In the genomic region with DNA sequence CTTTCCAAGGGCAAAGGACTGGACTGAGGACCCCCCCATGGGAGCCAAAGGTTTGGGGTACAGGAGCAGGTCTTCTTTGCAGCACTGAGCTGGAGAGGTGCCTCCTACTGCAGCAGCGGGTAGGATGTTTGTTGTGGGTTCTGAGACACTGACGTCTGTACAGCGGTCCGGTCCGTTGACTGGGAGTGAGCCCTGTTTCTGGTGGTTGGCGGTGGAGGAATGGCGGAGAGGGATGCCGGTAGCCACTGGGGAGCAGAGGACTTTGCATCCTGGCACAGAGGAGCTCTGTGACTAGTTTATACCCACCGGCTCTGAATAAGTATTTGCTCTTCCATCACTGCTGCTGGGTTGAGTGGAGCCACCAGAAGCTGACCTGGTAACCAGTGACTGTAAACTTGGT, we compare ENCODE assay signal across 18 mouse cellular contexts.
DNase-seq lines count a peak whose midpoint lies in the region; ATAC-seq and TF ChIP-seq lines count a peak whose summit lies in the region.
"Had no signal": no experiment of that assay in that cellular context is flagged by ENCODE, and none has a peak within 500 bp of the region (broad histone marks: within the 10 kb centered on the region; RNA-seq: fewer than 3 reads in every experiment).

No protein-coding gene starts in this region.

- ATAC-seq in lung, postnatal 0 days: no peak
- ATAC-seq in intestine, embryonic 16.5 days: no peak
- ATAC-seq: Patski had no signal

- no peak overlapping the region for H3K4me2 ChIP-seq in lung, postnatal 0 days (replicated peaks; ENCODE audit: low read depth, low read length)
- 0 out of 2 replicates have a peak overlapping the region, but pooled peaks have one; percentile 39 for H3K4me2 ChIP-seq in intestine, embryonic 16.5 days (ENCODE audit: low read depth, low read length)
- H3K4me2 ChIP-seq: embryonic facial prominence, embryonic 15.5 days; forebrain, embryonic 12.5 days; hindbrain, embryonic 13.5 days had no signal

- H3K9me3 ChIP-seq in lung, postnatal 0 days (ENCODE audit: low read length): no peaks in the 10 kb centered on the region
- H3K9me3 ChIP-seq in intestine, embryonic 16.5 days (ENCODE audit: control insufficient read depth, low read length): no peaks in the 10 kb centered on the region
- H3K9me3 ChIP-seq: embryonic facial prominence, embryonic 15.5 days; forebrain, embryonic 12.5 days; hindbrain, embryonic 13.5 days had no signal

- no peaks in the 10 kb centered on the region for H3K36me3 ChIP-seq in lung, postnatal 0 days (ENCODE audit: insufficient read depth, low read length)
- no peaks in the 10 kb centered on the region for H3K36me3 ChIP-seq in intestine, embryonic 16.5 days (ENCODE audit: control insufficient read depth, insufficient read depth, low read length)
- H3K36me3 ChIP-seq: embryonic facial prominence, embryonic 15.5 days had no signal

- no peak overlapping the region for H3K4me3 ChIP-seq in lung, postnatal 0 days (ENCODE audit: low read depth, low read length)
- no peak overlapping the region for H3K4me3 ChIP-seq in intestine, embryonic 16.5 days (ENCODE audit: low read length)
- H3K4me3 ChIP-seq: embryonic facial prominence, embryonic 15.5 days; forebrain, embryonic 12.5 days; gastrocnemius, adult 2 months; hindbrain, embryonic 13.5 days had no signal

- H3K27ac ChIP-seq in lung, postnatal 0 days (ENCODE audit: low read length): peak overlapping the region; percentile 14; the same call in 1 of the 2 replicates
- H3K27ac ChIP-seq in intestine, embryonic 16.5 days (ENCODE audit: low read length): peak overlapping the region; percentile 66
- H3K27ac ChIP-seq: forebrain, embryonic 12.5 days; gastrocnemius, adult 2 months; hindbrain, embryonic 13.5 days had no signal

- H3K27me3 ChIP-seq in lung, postnatal 0 days (replicated peaks; ENCODE audit: insufficient read depth, low read length): no peaks in the 10 kb centered on the region
- no peaks in the 10 kb centered on the region for H3K27me3 ChIP-seq in intestine, embryonic 16.5 days (replicated peaks; ENCODE audit: control insufficient read depth, insufficient read depth, low read length)
- H3K27me3 ChIP-seq: CH12.LX; embryonic facial prominence, embryonic 15.5 days; hindbrain, embryonic 13.5 days; Patski had no signal

- WGBS in lung, postnatal 0 days: 76% methylated on average over 9 of the region's 9 CpGs
- WGBS in intestine, embryonic 16.5 days: 83% methylated on average over 9 of the region's 9 CpGs

- no peak for TF ChIP-seq CTCF in lung, postnatal 0 days (IDR thresholded peaks at IDR 0.05)

- TF ChIP-seq EP300 in lung, postnatal 0 days (IDR thresholded peaks at IDR 0.05): no peak

- peaks cover 23% of the 10 kb centered on the region; the same call in 1 of the 2 replicates for H3K4me1 ChIP-seq in lung, postnatal 0 days (ENCODE audit: insufficient read depth, low read depth, low read length)
- peaks cover 93% of the 10 kb centered on the region for H3K4me1 ChIP-seq in intestine, embryonic 16.5 days (ENCODE audit: control insufficient read depth, insufficient read depth, low read length)

- no peak overlapping the region for H3K9ac ChIP-seq in lung, postnatal 0 days (replicated peaks; ENCODE audit: low read depth)
- H3K9ac ChIP-seq in intestine, embryonic 16.5 days (ENCODE audit: low read depth, low read length): no peak overlapping the region
- H3K9ac ChIP-seq: embryonic facial prominence, embryonic 15.5 days; forebrain, embryonic 12.5 days; hindbrain, embryonic 13.5 days had no signal

- DNase-seq in lung, postnatal 0 days (ENCODE audit: low spot score): no peak
- no peak for DNase-seq in lung, adult 18-20 months
- peak; percentile 64 for DNase-seq in T-cell, adult 2 months (ENCODE audit: low spot score)
- peak; percentile 59 for DNase-seq in naive thymus-derived CD4-positive, alpha-beta T cell, adult 2 months (ENCODE audit: low read depth)
- no peak for DNase-seq in layer of hippocampus, adult 9-10 months (ENCODE audit: low spot score)
- DNase-seq in frontal cortex, postnatal 10 days (ENCODE audit: low spot score in 2 of 2): no peak
- DNase-seq: cerebellum, adult 8-10 months; gastrocnemius, adult 2 months; layer of hippocampus, postnatal 36 days; midbrain, embryonic 14.5 days; right cerebral cortex, postnatal 14 days; thymus, postnatal 14 days had no signal

Comparison
In these comparisons a context has a peak if more than half of its experiments do, and no peak if none do; other contexts are left out.
1. DNase-seq: peak in T-cell, adult 2 months (single experiment) and naive thymus-derived CD4-positive, alpha-beta T cell, adult 2 months (single experiment); none in lung, postnatal 0 days (single experiment), lung, adult 18-20 months (0 of 2), layer of hippocampus, adult 9-10 months (single experiment) and frontal cortex, postnatal 10 days (0 of 2).